Mouse (Mus musculus) small intestine, adult 2 months (tissue): Measurements from ENCODE around the gene Zfp385c. TPM values are rescaled to one million over a fixed set of nuclear protein-coding genes. Genes with fewer than 3 reads are reported as not detected.

ENCODE experiments used
- H3K27ac ChIP-seq: fragments of 200-500 bp; 2 replicates; pipeline ENCODE4 v1.5.1; 2012; ENCODE audit warnings: low read depth, low read length, control low read depth, inconsistent platforms; ENCODE audit not compliant: insufficient read depth
- H3K27me3 ChIP-seq: fragments of 200-500 bp; 2 replicates; pipeline ENCODE4 v1.6.1; 2012; ENCODE audit warnings: mild to moderate bottlenecking, moderate library complexity, low read length, inconsistent platforms; ENCODE audit not compliant: control insufficient read depth, insufficient read depth
- H3K36me3 ChIP-seq: fragments of 200-500 bp; 2 replicates; pipeline ENCODE4 v1.6.1; 2012; ENCODE audit warnings: mild to moderate bottlenecking, low read length, control low read depth, inconsistent platforms; ENCODE audit not compliant: control insufficient read depth, insufficient read depth
- H3K4me1 ChIP-seq: fragments of 200-500 bp; 2 replicates; pipeline ENCODE4 v1.6.1; 2012; ENCODE audit warnings: low read length, inconsistent platforms, mixed read lengths; ENCODE audit not compliant: control insufficient read depth, insufficient read depth, insufficient read length
- H3K4me3 ChIP-seq: fragments of 200-500 bp; 2 replicates; pipeline ENCODE4 v1.5.1; 2012; ENCODE audit warnings: low read depth, mild to moderate bottlenecking, control low read depth, inconsistent platforms, low read length, moderate library complexity
- CTCF ChIP-seq: fragments of 200-500 bp; IDR thresholded peaks from 2 replicates; pipeline ENCODE4 v1.5.1; 2012; ENCODE audit warnings: low read depth, mild to moderate bottlenecking, control low read depth, inconsistent platforms, low read length, moderate library complexity, mixed read lengths; ENCODE audit not compliant: insufficient replicate concordance, insufficient read length; ENCODE audit errors: extremely low read depth
- POLR2A ChIP-seq: fragments of 200-500 bp; IDR thresholded peaks from 2 replicates; pipeline ENCODE4 v1.6.1; 2012; ENCODE audit warnings: low read depth, mild to moderate bottlenecking, control low read depth, inconsistent platforms, low read length, moderate library complexity
- WGBS: fragments of 180-500 bp; shearing (Covaris S2); methylation state at CpG from one replicate; pipeline ENCODE4 v1.1.7; 2018; 5-methylcytosine and 5-hydroxymethylcytosine counted together
- polyA plus RNA-seq: library from polyadenylated mRNA; depleted of rRNA; stranded (reverse); fragments of >200 nt; gene quantifications from 2 replicates; pipeline ENCODE4 v1.2.3, GENCODE M21; 2012

Gene Zfp385c
- polyA plus RNA-seq, 1 experiment, result 0.62 TPM

DNA sequence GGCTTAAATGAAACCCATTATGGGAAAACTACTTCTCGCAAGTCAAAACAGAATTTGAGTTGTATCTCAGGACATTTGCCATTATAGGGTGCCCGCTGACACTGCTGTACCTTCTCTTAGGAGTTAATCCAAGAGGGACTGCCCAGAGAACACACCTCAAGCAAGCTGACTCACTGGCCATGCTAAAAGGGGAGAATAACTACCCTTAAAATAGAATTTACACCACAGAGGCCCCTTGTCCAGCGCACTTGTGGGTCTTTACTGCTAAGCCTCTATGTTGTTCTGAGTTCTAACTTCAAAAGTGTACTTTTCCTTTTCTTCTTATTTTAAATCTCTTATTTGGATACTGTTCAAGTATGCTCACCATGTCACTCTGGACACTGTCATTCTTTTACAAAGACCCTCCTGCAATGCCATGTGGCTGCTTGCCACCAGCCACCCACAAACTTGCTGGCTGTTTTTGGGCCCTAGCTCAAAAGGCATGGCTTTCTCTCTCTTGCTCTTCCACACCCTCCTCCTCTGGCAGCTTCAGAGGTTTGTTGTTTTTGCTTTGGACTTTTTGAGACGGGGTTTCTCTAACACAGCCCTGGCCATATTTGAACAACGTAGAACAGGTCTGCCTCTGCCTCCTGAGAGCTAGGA, 82.8 kb downstream of the Zfp385c start:
- H3K36me3 ChIP-seq, result peaks cover 9% of the 10 kb centered on the region
- 79% methylated on average over 5 of the region's 5 CpGs for WGBS
- peaks cover 2% of the 10 kb centered on the region; the same call in 1 of the 2 replicates for H3K4me1 ChIP-seq
- TF ChIP-seq CTCF (no peak), POLR2A (no peak)
- H3K27me3 ChIP-seq, result no peaks in the 10 kb centered on the region
- H3K27ac ChIP-seq, result no peak overlapping the region
- no peak overlapping the region for H3K4me3 ChIP-seq

- peaks cover 9% of the 10 kb centered on the region for H3K36me3 ChIP-seq
- WGBS, result 47% methylated on average over 4 of the region's 4 CpGs
- H3K27ac ChIP-seq, result peak overlapping the region; percentile 49; the same call in 1 of the 2 replicates
- H3K4me3 ChIP-seq, result no peak overlapping the region
- H3K4me1 ChIP-seq, result peaks cover 2% of the 10 kb centered on the region; the same call in 1 of the 2 replicates
- H3K27me3 ChIP-seq, result no peaks in the 10 kb centered on the region
- no peak for TF ChIP-seq CTCF
Observed at GRCm38 (mm10) chr11:100608796-100609195, 83.5 kb downstream of the Zfp385c start.

DNA sequence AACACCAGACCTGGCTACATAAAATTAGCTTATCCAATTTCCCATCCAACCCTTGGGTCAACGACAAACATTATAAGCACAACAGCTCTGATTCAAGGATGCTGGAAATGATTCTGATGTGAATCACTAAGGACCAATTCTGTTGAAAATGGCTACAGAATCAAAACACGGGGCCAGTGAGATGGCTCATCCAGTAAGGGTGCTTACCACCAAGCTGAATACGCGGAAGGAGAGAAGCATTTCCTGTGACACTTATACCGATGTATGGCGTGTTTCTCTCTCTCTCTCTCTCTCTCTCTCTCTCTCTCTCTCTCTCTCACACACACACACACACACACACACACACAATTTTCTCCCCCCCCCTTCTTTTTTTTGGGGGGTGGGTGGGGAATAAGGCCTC, 85.1 kb downstream of the Zfp385c start:
- WGBS, result 88% methylated on average over 6 of the region's 6 CpGs
- TF ChIP-seq CTCF, result no peak
- no peak for TF ChIP-seq POLR2A
- peaks cover 13% of the 10 kb centered on the region for H3K36me3 ChIP-seq

GRCm38 (mm10) chr11:100605451-100605850, 86.8 kb downstream of the Zfp385c start:
- Histone ChIP-seq H3K36me3 (peaks cover 16% of the 10 kb centered on the region), H3K4me3 (no peak overlapping the region), H3K4me1 (no peaks in the 10 kb centered on the region; the same call in 1 of the 2 replicates), H3K27ac (no peak overlapping the region), H3K27me3 (no peaks in the 10 kb centered on the region)
- TF ChIP-seq CTCF (no peak), POLR2A (no peak)
- WGBS, result 94% methylated on average over 10 of the region's 10 CpGs

More for the DNA sequence above, 85.1 kb downstream of the Zfp385c start:
- H3K27ac ChIP-seq, result no peak overlapping the region
- H3K27me3 ChIP-seq, result no peaks in the 10 kb centered on the region
- H3K4me1 ChIP-seq, result no peaks in the 10 kb centered on the region; the same call in 1 of the 2 replicates
- H3K4me3 ChIP-seq, result no peak overlapping the region

- Histone ChIP-seq H3K4me1 (no peaks in the 10 kb centered on the region; the same call in 1 of the 2 replicates), H3K36me3 (peaks cover 26% of the 10 kb centered on the region), H3K27ac (no peak overlapping the region), H3K27me3 (no peaks in the 10 kb centered on the region), H3K4me3 (no peak overlapping the region)
- TF ChIP-seq POLR2A, result no peak
- TF ChIP-seq CTCF, result no peak
- WGBS, result 67% methylated on average over 4 of the region's 4 CpGs
Observed at GRCm38 (mm10) chr11:100604321-100605005, 87.8 kb downstream of the Zfp385c start.

- 84% methylated on average over 8 of the region's 8 CpGs for WGBS
Observed at GRCm38 (mm10) chr11:100603813-100604212, 88.4 kb downstream of the Zfp385c start.

GRCm38 (mm10) chr11:100603155-100603554, 89.1 kb downstream of the Zfp385c start:
- no peak overlapping the region for H3K27ac ChIP-seq
- TF ChIP-seq CTCF, result no peak
- no peak for TF ChIP-seq POLR2A
- no peaks in the 10 kb centered on the region for H3K4me1 ChIP-seq
- no peaks in the 10 kb centered on the region for H3K27me3 ChIP-seq
- H3K4me3 ChIP-seq, result no peak overlapping the region
- H3K36me3 ChIP-seq, result peaks cover 36% of the 10 kb centered on the region
- WGBS, result 87% methylated on average over 9 of the region's 9 CpGs

More at GRCm38 (mm10) chr11:100603813-100604212, 88.4 kb downstream of the Zfp385c start:
- TF ChIP-seq POLR2A, result no peak
- TF ChIP-seq CTCF, result no peak
- Histone ChIP-seq H3K27ac (no peak overlapping the region), H3K4me3 (no peak overlapping the region), H3K27me3 (no peaks in the 10 kb centered on the region), H3K36me3 (peaks cover 32% of the 10 kb centered on the region), H3K4me1 (no peaks in the 10 kb centered on the region; the same call in 1 of the 2 replicates)
